Mouse (Mus musculus): ENCODE results near the gene Cbs.
"Not testable (repeated sequence)": the region's sequence is repeated elsewhere in the genome, so short reads cannot be mapped to it uniquely, and the experiment has no call there.

Gene Cbs

DNA sequence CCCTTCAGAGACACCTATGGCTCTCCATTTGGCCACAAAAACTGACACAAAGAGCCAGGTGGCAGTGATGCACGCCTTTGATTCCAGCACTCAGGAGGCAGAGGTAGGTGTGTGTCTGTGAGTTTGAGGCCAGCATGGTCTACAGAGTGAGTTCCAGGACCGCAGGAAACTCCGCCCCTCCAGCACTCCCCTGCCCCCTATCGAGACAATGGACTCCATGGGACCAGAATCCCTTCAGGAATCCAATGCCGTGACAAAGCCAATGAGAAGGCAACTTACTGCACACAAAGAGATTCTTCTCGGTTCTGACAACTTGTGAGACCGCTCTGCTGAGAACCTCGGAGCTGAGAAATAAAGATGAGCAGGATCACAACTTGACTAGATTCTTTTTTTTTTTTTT is 5.3 kb upstream of the Cbs start:
- DNase-seq = no peak

DNA sequence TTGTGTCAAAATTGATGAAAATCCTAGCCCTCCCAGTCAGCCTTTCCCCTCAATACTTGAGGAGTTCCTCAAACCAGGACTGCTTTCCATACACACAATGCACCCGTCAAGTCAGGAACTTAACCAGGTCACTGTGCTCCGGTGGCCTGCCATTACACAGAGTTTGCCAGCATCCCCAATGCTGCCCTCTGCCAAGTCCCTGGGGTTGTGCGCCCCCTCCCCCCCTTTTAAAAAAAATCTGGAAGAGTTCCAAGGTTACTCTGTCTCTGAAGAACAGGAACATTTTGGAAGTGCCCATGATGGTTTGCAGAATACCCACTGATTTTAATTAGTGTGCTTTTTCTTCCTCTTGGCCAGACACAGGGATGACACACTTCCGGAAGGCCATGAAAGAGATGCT is 2.6 kb upstream of the Cbs start:
- no peak for DNase-seq

DNA sequence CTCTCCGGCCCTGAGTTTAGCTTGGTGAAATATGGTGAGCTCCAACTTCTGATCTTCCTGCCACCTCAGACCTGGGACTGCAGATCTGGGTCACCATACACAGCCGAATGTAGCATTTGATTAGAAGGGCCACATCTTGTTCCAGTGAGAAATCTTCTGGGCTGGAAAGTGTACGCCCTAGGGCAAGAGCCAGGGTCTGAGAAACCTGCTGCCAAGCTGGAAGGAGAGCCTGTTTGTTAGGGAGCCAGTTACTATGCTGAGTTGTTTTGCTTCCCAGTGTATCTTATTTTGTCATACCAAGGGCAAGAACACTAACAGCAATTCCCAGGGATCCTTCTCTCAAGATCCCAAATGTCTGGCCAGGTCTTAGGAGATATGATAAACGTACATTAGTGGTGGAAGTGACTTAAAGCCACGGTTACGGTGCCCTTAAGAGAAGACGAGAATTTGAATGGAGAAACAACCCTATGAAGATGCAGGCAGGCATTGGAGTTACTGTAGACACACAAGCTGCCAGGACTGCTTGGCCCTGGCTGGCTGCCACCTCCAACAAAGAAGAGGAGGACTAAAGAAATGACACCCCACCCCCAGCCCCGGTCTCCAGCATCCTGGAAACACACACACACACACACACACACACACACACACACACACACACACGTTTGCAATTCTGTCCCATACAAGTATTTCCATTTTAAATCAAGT is 980 bp upstream of the Cbs start:
- DNase-seq = no peak

DNA sequence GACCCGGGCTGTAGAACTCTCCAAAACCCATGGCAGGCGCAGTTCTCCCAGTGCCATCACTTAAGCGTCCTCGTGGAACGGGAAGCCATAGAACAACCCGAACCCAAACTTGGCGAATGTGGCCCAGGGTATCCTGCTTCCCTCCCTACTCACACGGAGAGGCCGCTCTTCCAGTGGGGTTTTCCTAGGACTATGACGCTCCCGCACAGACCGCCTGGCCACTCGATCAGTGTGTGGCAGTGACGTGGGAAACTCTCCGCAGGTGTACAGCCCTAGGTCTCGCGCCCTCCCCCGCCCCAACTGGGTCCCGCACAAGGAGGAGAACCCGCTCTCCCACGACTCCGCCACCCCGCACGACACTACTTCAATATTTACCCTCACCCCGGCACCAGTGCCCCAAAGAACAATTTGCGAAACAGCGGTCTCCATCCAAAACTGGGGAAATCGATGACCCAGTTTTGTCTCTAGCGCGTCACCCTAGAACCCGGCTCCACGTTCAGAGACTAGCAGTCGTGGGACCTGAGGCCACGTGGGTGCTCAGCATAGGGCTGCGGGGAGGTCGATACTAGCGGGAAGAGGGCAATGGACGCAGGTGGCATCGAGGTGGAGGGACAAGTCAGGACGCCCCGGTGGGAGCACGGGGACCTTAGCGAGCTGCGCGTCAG is 629 bp downstream of the Cbs start:
- no peak for DNase-seq

DNA sequence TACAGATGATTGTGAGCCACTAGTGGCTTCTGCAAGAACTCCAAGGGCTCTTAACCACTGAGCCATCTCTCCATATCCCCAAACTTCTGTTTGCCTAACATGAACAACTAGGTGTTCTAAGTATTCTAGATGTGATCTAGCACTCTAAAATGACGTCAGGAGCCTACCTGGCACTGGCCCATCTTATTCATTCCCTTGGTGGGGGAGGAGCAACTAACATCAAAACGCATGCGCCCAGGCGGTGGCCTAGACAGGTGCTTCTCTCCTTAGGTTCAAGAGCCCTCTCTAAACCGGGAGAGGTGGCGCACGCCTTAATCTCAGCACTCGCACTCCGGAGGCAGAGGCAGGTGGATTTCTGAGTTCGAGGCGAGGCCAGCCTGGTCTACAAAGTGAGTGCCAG is 1.3 kb downstream of the Cbs start:
- no peak for DNase-seq

DNA sequence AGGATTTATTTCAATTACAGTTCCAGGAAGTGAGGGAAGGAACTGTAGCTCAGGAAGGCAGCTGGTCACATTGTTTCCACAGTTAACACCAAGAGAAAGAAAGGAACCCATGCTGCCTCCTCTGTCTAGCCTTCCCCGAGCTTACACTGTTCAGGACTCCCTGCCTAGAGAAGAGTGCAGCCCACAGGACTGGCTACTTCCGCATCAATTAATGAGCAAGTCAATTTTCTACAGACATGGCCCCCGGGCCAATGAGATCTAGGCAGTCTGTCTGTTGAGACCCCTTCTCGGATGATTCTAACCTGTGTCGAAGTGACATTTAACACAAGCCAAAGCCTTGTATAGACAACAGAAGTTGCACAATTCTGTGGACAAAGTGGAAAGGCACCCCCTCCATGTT is 2.1 kb downstream of the Cbs start:
- no peak for DNase-seq

DNA sequence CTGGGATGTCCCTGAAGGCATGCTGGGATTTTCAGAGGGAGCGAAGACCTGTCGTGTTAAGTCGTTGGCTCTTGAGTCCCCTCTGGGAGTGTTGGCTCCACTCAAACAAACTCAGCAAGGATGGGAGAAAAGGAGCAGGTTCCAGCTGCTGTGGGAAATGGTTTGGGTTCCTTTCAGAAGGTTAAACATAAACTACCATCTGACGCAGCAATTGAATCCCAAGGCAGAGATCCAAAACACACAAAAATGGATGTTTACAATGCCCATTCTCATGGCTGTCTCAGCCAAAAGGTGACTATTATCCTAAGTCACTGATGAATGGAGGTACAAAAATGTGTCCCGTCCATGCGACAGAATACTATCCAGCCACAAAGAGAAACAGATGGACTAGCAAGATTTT is 4.0 kb downstream of the Cbs start:
- DNase-seq = no peak

DNA sequence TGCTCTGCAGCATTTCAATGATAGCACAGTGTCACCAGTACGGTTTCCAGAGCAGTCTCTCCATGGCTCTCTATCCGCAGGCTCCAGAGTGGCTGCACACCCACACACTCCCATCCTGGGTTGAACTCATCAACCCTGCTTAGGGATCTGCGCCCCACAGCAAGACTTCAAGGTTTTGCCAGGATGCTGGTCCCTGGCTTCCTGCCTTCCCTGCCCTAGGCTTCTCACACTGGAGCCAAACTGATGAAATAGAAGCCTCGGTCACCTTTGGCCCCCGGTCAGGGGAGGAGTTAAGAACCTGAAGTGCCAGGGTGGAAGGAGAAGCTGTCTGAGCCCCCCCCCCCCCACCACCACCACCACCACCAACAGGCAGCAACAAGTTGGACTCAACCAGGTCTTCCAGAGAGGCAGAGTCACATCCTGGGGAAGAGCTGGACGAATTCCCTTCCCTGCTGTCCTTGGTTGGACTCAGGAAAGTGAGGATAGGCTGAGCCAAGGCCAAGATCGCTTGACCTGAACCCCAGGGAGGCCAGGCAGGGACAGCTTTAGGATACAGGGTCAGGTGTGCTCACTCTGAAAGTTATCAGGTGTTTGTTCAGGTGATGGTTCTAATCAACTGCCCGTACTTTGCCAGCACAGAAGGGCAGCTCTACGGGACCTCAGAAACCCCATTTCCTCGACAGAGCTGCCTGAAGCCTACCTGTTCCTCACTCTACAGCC is 5.8 kb downstream of the Cbs start:
- no peak for DNase-seq

DNA sequence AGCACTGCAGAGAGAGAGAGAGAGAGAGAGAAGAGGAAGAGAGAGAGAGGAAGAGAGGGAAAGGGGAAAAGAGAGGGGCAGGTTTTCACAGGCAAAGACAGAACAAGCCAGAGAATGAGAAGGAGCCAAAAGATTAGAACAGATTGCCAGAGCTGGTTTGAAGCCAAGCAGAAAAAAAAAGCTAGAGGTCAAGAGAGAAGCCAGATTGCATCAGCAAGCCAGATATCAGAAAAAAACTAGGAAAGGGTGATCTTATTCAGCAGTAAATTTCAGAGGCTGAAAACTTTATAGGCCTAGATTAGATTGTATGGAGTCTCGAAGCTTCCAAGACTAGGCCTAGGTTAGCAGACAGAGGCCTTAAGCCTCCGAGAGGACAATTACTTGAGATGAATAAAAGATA is 9.1 kb downstream of the Cbs start:
- DNase-seq = no peak

DNA sequence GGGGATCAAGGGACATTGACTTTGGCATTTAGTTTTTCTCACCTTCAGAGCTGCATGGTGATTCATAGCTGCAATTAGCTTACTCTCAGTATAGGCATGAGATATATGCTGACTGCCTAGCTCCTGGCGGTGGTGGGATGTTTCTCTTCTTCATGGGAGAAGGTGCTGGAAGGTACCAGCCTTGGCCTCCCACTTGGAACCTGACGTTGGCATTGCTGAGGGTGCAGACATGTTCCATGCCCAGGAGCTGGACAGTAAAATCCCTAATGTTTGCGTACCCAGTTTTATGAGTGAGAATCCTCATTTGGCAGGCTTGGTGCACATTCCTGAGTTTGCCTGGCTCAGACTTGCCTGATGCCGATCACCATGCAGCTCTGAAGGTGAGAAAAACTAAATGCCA is 13.9 kb downstream of the Cbs start:
- DNase-seq = no peak

DNA sequence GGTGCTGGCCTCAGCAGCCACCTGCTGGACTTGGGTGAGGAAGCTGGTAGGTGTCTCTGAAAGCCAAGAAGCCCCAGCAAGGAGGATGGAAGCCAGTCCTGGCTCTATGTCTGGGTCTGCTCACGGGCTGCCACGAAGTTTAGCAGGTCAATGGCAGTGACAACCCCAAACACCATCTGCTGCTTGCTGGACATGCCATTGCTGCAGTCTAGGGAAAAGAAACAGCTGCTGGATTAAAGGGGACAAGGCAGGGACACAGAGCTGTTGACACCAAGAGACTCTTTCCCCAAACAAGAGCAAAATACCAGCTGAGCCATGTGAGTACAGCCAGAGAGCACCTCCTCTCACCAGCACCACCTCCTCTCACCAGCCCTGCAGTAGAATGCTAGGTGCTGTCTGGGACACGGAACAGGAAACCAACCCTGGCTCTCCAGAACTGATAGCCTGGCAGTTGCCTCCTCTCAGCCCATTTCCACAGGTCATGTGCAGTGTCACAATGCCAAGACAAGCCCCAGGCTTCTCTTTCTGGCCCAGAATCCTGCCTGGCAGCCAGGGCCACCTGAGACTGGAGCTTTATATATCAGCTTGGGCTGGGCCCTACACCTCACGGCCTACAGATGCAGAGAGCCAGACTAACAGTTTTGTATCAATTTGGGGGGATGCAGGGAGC is 23.8 kb downstream of the Cbs start:
- DNase-seq = no peak

DNA sequence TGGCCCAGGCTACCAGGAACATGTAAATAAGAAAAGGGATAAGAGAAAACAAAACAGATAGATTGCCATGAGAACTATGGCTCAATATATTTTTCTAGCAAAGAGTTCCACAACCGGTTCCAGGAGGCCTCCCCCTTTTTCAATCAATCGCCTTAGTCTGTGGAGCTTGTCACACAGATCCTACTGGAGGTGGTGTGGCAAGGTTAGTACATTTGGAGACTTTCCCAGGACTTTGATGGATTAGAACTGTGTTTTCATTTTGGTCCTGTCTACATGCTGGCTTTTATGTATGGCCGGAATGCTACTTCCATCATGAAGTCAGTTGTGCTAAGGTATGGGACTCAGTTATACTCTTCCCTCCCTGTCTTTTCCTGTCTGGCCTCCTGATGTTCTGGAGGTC is 27.1 kb downstream of the Cbs start:
- no peak for DNase-seq

DNA sequence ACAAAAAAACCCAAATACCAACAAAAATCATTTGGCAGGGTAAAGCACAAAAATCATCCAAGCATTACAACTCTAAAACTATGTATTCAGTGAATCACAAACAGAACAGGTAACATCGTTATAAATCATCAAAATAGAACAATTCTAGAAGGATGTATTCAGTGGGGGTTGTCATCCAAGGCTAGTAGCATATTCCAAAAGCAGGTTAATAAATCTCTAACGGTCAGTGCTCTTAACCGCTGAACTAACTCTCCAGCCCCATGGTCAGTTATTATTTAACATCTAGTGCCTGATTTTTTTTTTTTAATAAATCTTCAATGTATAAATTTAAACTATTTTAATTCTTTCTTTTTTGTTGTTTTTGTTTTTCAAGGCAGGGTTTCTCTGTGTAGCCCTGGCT is 27.9 kb downstream of the Cbs start:
- not testable (repeated sequence) for DNase-seq

DNA sequence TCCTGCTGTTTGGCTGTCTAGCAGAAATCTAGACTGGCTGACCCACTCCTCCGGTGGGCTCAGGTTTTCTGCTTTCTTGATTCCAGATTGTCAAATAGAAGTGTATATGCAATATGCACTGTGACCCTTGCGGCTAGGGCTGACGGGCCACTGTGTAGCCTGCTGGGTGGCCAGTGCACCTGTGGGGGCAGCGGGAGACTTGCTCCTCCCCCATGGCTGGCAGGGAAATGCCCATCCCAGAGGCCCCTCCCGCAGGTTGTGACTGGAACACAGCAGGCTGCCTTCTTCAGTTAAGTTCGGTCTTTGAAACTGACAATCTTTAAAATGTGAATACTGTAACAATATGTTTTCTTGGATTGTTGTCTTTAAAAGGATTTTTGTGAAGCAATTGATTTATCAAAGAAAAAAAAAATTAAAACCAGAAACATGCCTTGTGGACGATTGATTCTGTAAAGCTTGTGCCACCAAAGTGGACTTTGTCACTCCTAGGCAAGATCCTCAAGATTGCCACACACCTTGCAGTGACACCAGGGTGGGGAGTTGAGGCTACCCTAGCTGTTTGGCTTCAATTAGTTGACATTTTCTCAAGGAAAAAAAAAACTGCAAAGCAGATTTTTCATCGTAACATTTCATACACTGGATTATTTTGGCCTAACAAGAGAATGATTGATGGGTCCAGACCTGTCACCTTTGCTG is 29.6 kb downstream of the Cbs start:
- DNase-seq = no peak

DNA sequence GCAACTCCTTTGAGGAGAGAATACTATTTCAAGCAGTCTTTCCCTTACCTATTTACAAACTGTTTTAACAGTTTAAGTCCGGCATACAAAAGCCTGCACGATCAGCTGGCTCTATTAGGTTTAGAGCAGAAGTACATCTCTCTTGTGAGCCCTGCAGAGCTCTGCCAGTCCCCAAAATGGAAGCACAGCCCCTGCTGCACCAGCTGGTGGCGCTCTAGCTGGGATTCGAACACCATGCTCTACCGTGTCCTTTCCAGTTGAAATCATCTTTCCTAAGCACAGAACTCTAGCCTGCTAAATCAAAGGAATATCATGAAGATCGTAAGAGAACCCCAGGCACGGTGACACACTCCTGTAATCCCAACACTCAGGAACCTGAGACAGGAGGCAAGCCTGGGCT is 30.6 kb downstream of the Cbs start:
- no peak for DNase-seq

DNA sequence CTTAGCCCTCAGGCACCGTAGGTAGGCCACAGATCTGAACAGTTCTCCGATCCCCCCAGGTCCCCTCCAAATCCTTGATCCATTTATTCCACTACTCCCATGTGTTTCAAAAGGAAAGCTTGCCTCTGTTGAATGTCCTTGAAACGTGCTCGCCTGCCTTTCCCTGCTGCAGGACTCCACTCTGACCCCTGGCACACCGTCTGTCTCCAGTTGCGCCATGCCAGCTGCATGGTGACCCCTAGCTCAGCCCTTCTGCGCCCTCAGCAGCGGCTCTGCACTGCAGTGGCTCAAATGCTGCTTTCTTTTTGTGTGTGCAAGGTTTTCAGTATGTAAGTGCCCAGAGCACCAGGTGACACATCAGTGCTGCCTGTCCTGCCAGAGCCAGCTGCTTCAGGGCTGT is 38.4 kb downstream of the Cbs start:
- DNase-seq = no peak

DNA sequence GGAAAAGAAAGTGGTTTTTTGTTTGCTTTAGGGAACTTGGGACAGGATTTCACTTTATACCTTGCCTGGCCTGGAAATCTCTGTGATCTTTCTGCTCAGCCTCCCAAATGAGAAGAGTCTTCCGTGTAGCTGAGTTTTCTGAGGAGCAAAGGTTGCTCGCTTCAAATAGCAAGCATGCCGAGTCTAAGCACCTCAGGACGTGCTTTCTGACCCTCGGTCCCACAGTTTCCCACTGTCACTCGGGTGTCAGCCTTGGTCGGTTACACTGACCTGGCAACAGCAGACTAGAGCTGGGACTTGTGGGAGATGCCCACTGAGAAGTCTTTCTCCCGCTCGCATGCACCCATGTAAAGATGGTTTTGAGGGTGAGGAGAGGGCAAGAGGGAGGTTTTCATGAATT is 39.1 kb downstream of the Cbs start:
- DNase-seq = no peak

DNA sequence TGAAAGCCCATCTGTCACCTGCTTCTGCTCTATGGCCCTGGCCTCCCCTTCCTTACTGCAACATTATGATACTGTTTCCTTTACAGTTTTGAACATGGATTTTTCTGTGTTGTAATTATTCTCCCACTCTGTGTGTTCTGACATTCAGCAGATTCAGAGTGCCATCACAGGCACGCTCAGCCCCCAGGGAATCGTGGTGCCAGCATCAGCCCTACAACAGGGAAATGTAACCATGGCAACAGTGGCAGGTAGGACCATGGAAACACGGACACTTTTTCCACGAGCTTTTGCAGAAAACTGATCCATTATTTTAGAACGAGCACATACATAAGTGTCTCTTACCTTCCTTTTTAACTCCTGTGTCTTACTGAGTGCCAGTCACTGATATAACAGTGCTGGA is 42.0 kb downstream of the Cbs start:
- DNase-seq = no peak

DNA sequence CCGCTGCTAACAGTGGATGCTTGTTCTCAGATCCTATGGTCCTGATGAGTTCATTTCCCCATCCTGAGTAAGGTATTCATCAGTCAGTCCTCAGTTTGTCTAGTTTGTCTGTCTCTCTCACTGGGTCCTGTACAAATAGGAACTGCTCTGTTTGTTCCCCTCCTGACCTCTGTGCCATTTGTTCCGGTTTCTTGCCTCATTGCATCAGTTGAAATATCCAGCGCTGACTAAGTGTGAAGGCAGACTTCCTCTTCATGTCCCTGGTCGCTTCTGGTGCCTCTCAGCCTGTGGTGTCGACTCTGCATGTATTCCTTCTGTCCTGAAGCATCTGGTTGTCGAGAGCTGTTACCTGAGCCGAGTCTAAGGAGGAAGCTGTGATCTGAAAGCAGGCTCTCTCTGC is 42.4 kb downstream of the Cbs start:
- DNase-seq = no peak

DNA sequence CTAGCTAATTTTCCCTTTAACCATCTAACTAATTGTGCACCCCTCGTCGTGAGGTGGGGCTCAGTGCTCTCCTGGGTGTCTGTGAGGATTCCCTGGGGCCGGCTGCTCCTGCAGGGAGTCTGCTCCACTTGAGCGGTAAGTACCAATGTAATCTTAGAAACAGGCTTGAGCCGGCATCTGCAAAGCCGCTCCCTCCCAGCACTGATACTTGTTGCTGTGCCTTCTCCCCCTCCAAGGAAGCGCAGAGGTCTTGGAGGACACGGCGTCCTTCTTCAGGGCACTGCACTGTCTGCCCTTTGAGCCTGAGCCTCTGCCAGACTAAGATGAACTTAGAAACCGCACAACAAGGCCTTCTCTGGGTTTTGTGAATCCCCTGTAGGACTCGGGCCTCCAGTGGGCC is 46.2 kb downstream of the Cbs start:
- no peak for DNase-seq

DNA sequence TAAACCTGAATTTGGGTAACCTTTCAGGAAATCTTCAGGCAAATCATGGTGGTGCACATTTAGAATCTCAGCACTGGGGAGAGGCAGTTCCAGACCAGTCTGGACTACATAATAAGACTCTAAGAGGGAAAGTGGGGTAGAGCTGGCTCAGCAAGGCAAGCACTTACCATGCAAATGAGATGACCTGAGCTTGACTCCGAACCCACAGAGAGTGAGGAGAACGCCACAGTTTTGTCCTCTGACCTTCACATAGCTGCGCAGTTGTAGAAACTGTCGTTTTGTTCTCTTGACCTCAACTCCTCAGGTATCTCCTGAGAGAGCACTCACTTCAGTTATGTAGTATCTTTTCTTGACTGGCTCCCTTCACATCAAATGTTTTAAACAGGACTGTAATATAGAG is 48.3 kb downstream of the Cbs start:
- DNase-seq = no peak

DNA sequence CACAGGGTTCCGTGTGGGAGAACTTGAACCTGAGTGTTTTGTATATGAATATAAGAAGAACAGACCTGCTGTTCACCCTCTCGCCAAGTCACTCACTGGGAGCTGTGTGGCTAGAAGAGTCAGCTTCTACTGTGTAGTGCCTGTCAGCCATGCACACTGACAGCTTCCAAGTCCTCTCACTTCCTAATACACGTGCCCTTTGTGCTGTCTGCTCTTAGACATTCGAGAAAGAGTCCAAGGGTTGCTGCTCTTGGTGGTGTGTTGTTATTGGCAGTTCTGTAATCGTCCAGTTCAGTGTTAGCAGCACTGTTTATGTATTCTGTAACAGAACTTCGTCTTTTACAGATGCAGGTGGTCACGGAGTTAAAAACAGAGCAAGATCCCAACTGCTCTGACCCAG is 48.9 kb downstream of the Cbs start:
- DNase-seq = no peak

DNA sequence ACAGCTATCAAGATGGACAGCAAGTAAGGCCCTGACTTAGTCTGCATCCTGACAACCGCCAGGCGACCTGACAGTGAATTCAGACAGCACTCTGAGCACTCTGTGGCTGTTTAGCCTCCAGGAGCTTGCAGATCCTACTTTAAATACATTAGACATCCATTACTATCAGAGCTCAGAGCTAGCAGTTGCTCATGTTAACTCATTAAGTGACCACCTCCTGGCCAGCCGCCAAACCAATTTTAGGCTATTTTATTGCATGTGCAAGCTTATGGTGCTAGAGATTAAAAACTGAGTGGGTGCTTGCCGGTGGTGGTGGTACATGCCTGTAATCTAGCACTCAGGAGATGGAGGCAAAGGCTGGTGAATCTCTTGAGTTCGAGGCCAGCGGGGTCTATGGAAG is 53.3 kb downstream of the Cbs start:
- no peak for DNase-seq
